Mouse (Mus musculus) brain, embryonic 14.5 days (tissue): Measurements from ENCODE around the gene Cxcl17. TPM values are rescaled to one million over a fixed set of nuclear protein-coding genes. Genes with fewer than 3 reads are reported as not detected.

Source experiments
- DNase-seq: peaks from one replicate; pipeline ENCODE4 v3.0.0-alpha.2; 2011; ENCODE audit warnings: low read depth
- CTCF ChIP-seq: fragments of 200-500 bp; IDR thresholded peaks from 2 replicates; pipeline ENCODE4 v1.5.1; 2012; ENCODE audit warnings: inconsistent platforms, mild to moderate bottlenecking, moderate library complexity, borderline replicate concordance; ENCODE audit not compliant: insufficient read depth, insufficient read length; ENCODE audit errors: extremely low read depth
- POLR2A ChIP-seq: fragments of 200-500 bp; IDR thresholded peaks from 2 replicates; pipeline ENCODE4 v1.6.1; 2012; ENCODE audit warnings: mild to moderate bottlenecking, inconsistent platforms, borderline replicate concordance; ENCODE audit not compliant: poor library complexity, insufficient read depth, insufficient read length, severe bottlenecking; ENCODE audit errors: extremely low read depth
- polyA plus RNA-seq: library from polyadenylated mRNA; depleted of rRNA; stranded (reverse); fragments of >200 nt; gene quantifications from 2 replicates; pipeline ENCODE4 v1.2.3, GENCODE M21; 2012

Cxcl17 gene
- polyA plus RNA-seq, 1 experiment: not detected

GRCm38 (mm10) chr7:25396621-25397020, 16.1 kb downstream of the Cxcl17 start:
- TF ChIP-seq POLR2A (no peak), CTCF (no peak)
- no peak for DNase-seq

GRCm38 (mm10) chr7:25395558-25396521, 16.8 kb downstream of the Cxcl17 start:
- TF ChIP-seq POLR2A (no peak), CTCF (no peak)
- peak; percentile 98 for DNase-seq

- TF ChIP-seq CTCF (no peak), POLR2A (0 out of 2 replicates have a peak, but pooled peaks have one; percentile 7)
- no peak for DNase-seq
These were observed 17.5 kb downstream of the Cxcl17 start for GRCm38 (mm10) chr7:25395186-25395557.

GRCm38 (mm10) chr7:25394754-25395153, 17.9 kb downstream of the Cxcl17 start:
- no peak for TF ChIP-seq CTCF
- TF ChIP-seq POLR2A: no peak
- peak; percentile 40 for DNase-seq

- TF ChIP-seq CTCF: no peak
- TF ChIP-seq POLR2A: no peak
- no peak for DNase-seq
These were observed 19.1 kb downstream of the Cxcl17 start for GRCm38 (mm10) chr7:25393451-25394210.

- DNase-seq: no peak
- TF ChIP-seq POLR2A: no peak
- no peak for TF ChIP-seq CTCF
These were observed 19.8 kb downstream of the Cxcl17 start for GRCm38 (mm10) chr7:25392851-25393250.

- no peak for TF ChIP-seq POLR2A
- no peak for TF ChIP-seq CTCF
- DNase-seq: no peak
These were observed 20.7 kb downstream of the Cxcl17 start for GRCm38 (mm10) chr7:25391856-25392453.

- DNase-seq: no peak
- TF ChIP-seq POLR2A (no peak), CTCF (no peak)
These were observed 21.7 kb downstream of the Cxcl17 start for GRCm38 (mm10) chr7:25390986-25391385.

GRCm38 (mm10) chr7:25390054-25390770, 22.5 kb downstream of the Cxcl17 start:
- no peak for DNase-seq
- TF ChIP-seq CTCF (no peak), POLR2A (no peak)

GRCm38 (mm10) chr7:25388916-25389315, 23.8 kb downstream of the Cxcl17 start:
- TF ChIP-seq CTCF: no peak
- no peak for TF ChIP-seq POLR2A
- no peak for DNase-seq

GRCm38 (mm10) chr7:25387811-25388440, 24.8 kb downstream of the Cxcl17 start:
- TF ChIP-seq POLR2A (no peak), CTCF (no peak)
- no peak for DNase-seq
